Mouse (Mus musculus) liver, embryonic 13.5 days (tissue): ENCODE results near the gene Anks1. TPM values are rescaled to one million over a fixed set of nuclear protein-coding genes. Genes with fewer than 3 reads are reported as not detected.

Experiments used
- ATAC-seq: fragments of 200-750 bp; cut with Nextera tagmentation; 2 replicates; pipeline ENCODE4 v1.8.0; 2017; ENCODE audit warnings: low read depth, mild to moderate bottlenecking, moderate number of reproducible peaks, moderate library complexity
- DNase-seq: peaks from one replicate; pipeline ENCODE4 v3.0.0; 2022
- H3K27ac ChIP-seq: fragments of 300-500 bp; sonication (generic); 2 replicates; pipeline ENCODE4 v1.5.1; 2015; ENCODE audit warnings: moderate library complexity, mild to moderate bottlenecking, inconsistent platforms
- H3K27me3 ChIP-seq: fragments of 300-500 bp; sonication (generic); 2 replicates; pipeline ENCODE4 v1.6.1; 2015; ENCODE audit warnings: mild to moderate bottlenecking, inconsistent platforms
- H3K36me3 ChIP-seq: fragments of 300-500 bp; sonication (generic); 2 replicates; pipeline ENCODE4 v1.6.1; 2015; ENCODE audit warnings: mild to moderate bottlenecking, inconsistent platforms
- H3K4me1 ChIP-seq: fragments of 300-500 bp; sonication (generic); replicated peaks from 2 replicates; pipeline ENCODE4 v1.6.1; 2015; ENCODE audit warnings: inconsistent platforms
- H3K4me2 ChIP-seq: fragments of 300-500 bp; sonication (generic); 2 replicates; pipeline ENCODE4 v1.6.1; 2015; ENCODE audit warnings: inconsistent platforms, mild to moderate bottlenecking, moderate library complexity
- H3K4me3 ChIP-seq: fragments of 300-500 bp; sonication (generic); replicated peaks from 2 replicates; pipeline ENCODE4 v1.5.1; 2015; ENCODE audit warnings: mild to moderate bottlenecking, inconsistent platforms
- H3K9ac ChIP-seq: fragments of 300-500 bp; sonication (generic); 2 replicates; pipeline ENCODE4 v1.6.1; 2015; ENCODE audit warnings: mild to moderate bottlenecking, inconsistent platforms
- H3K9me3 ChIP-seq: fragments of 300-500 bp; sonication (generic); replicated peaks from 2 replicates; pipeline ENCODE4 v1.6.1; 2016; ENCODE audit warnings: inconsistent platforms
- WGBS: fragments of 180-500 bp; shearing (Covaris S2); methylation state at CpG from one replicate; pipeline ENCODE4 v1.1.7; 2015; ENCODE audit not compliant: insufficient replicate concordance; 5-methylcytosine and 5-hydroxymethylcytosine counted together
- polyA plus RNA-seq: library from polyadenylated mRNA; unstranded; fragments of >200 nt; fragmentation: Nextera tagmentation; extraction: Ambion mirVana; gene quantifications from 2 replicates; pipeline ENCODE4 v1.2.1, GENCODE M21; 2015

The Anks1 gene
- polyA plus RNA-seq, 1 experiment from 2014 or later = 3.1 TPM

DNA sequence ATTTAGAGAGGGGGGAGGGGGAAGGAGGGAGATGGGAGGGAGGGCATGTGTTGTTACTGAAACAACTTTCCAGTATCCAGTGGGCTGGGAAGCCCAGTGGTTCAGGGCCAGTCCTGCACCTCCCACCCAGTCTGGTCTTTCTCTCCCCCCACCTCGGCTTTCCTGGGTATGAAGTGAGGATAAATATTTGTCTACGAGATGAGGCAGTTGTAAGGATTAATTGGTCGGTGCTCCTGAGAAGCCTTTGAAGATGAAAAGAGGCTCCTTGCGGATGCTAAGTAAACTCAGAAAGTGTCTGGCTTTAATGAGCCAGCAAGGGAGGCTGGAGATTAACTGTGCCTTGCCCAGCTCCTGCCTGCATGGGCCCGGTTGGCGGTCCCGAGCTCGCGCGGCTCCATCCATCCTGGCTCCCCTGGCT is 192.8 kb downstream of the Anks1 start:
- WGBS = 53% methylated on average over 10 of the region's 10 CpGs
- Histone ChIP-seq H3K27me3 (no peaks in the 10 kb centered on the region), H3K4me1 (no peaks in the 10 kb centered on the region), H3K9ac (no peak overlapping the region), H3K4me3 (no peak overlapping the region), H3K27ac (no peak overlapping the region), H3K9me3 (no peaks in the 10 kb centered on the region; the same call in 1 of the 2 replicates), H3K36me3 (no peaks in the 10 kb centered on the region), H3K4me2 (no peak overlapping the region)
- DNase-seq = no peak
- no peak for ATAC-seq

- 76% methylated on average over 6 of the region's 6 CpGs for WGBS
- no peak overlapping the region for H3K4me3 ChIP-seq
- no peak overlapping the region for H3K27ac ChIP-seq
- no peaks in the 10 kb centered on the region for H3K4me1 ChIP-seq
- no peaks in the 10 kb centered on the region for H3K36me3 ChIP-seq
- H3K9me3 ChIP-seq = no peaks in the 10 kb centered on the region; the same call in 1 of the 2 replicates
- ATAC-seq (no peak), DNase-seq (no peak)
- no peak overlapping the region for H3K4me2 ChIP-seq
- no peak overlapping the region for H3K9ac ChIP-seq
- 0 out of 2 replicates have a peak, but pooled peaks cover 3% of the 10 kb centered on the region for H3K27me3 ChIP-seq
These were observed 195.3 kb downstream of the Anks1 start for GRCm38 (mm10) chr17:28104416-28104815.

DNA sequence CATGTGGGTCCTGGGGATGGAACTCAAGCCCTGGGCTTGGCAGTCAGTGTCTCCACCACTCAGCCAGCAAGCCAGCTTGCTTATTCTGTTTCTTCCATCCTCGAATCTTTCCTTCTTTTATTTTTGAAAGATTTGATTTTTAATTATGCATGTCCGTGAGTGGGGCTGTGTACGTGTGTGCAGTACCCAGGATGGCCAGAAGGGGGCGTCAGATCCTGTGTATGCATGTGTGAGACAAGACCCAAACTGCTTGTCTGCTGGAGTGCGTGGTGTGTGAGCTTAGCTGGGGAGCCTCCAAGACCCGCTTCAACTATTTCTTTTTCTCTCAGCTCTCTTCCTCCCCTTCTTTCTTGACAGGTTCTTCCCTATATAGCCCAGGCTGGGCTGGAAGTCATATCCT is 197.2 kb downstream of the Anks1 start:
- 60% methylated on average over 6 of the region's 6 CpGs for WGBS
- Histone ChIP-seq H3K9me3 (no peaks in the 10 kb centered on the region), H3K4me1 (no peaks in the 10 kb centered on the region), H3K36me3 (no peaks in the 10 kb centered on the region), H3K27ac (no peak overlapping the region), H3K4me3 (no peak overlapping the region), H3K4me2 (no peak overlapping the region), H3K27me3 (0 out of 2 replicates have a peak, but pooled peaks cover 3% of the 10 kb centered on the region), H3K9ac (no peak overlapping the region)
- DNase-seq (no peak), ATAC-seq (no peak)

DNA sequence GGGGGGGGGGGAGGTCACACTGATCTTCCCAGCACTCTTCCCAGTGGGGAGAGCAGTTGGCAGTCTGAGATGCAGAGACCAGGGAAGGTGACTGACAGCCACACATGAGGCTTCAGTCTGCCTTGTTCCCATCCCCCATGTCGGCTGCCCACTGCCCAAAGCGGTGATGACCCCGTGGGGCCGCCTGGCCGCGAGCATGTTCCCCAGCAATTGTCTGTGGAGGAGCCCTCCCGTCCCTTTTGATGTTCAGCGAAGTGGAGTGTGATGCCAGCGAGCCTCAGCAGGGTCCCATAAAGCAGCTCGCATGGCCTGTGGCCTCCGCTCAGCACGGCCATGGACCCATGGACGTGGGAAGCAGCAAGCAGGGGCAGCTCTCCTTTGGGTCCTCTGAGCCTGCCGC is 198.2 kb downstream of the Anks1 start:
- H3K9me3 ChIP-seq = no peaks in the 10 kb centered on the region

DNA sequence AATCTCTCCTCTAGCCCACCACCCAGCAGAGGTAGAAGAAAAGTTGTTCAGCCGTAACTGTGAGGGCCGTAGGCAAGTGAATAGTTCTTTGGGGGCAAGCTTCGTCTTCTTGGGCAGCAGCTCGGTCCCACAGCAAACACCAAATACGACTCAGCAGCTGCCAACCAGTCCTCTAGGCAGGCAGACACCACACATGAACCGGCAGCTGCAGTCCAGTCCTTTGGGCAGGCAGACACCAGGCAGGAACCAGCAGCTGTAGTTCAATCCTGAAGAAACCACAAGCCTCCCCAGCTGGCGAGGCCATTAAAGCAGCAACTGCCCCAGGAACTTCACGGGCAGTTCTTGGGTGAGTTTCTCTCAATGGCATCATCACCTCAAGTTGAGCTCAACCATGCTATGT is 203.2 kb downstream of the Anks1 start:
- Histone ChIP-seq H3K27me3 (peaks cover 6% of the 10 kb centered on the region), H3K4me3 (no peak overlapping the region), H3K9me3 (no peaks in the 10 kb centered on the region), H3K27ac (no peak overlapping the region), H3K36me3 (no peaks in the 10 kb centered on the region), H3K4me1 (no peaks in the 10 kb centered on the region), H3K9ac (no peak overlapping the region), H3K4me2 (no peak overlapping the region)
- ATAC-seq (no peak), DNase-seq (no peak)
- 69% methylated on average over 8 of the region's 8 CpGs for WGBS

More for the DNA sequence above, 198.2 kb downstream of the Anks1 start:
- Histone ChIP-seq H3K27me3 (0 out of 2 replicates have a peak, but pooled peaks cover 3% of the 10 kb centered on the region), H3K4me1 (no peaks in the 10 kb centered on the region), H3K4me3 (no peak overlapping the region), H3K4me2 (no peak overlapping the region), H3K27ac (no peak overlapping the region), H3K36me3 (no peaks in the 10 kb centered on the region), H3K9ac (no peak overlapping the region)
- 32% methylated on average over 14 of the region's 14 CpGs for whole genome bisulfite sequencing
- DNase-seq (no peak), ATAC-seq (no peak)

Other genes with a start within 250 kb of the Anks1 start
- not detected in 2 replicates for gene Spdef, start 180.4 kb upstream of the Anks1 start, polyA plus RNA-seq
- gene D17Wsu92e, start 88.7 kb upstream of the Anks1 start, polyA plus RNA-seq = 13.2 and 13.3 TPM in 2 replicates
- 182 and 183 TPM in 2 replicates for gene Snrpc, start 71.2 kb upstream of the Anks1 start, polyA plus RNA-seq
- 2.0 and 3.5 TPM in 2 replicates for gene Uhrf1bp1, start 52.9 kb upstream of the Anks1 start, polyA plus RNA-seq
- 32.4 and 37.8 TPM in 2 replicates for gene Taf11, start 538 bp downstream of the Anks1 start, polyA plus RNA-seq
- gene Tcp11, start 171.3 kb downstream of the Anks1 start, polyA plus RNA-seq = 0.15 and 0.22 TPM in 2 replicates
- gene Scube3, start 232.8 kb downstream of the Anks1 start, polyA plus RNA-seq = 0.29 and 0.38 TPM in 2 replicates